Mouse (Mus musculus) embryo, embryonic 10 days (tissue): ENCODE results near the gene Cachd1.

Experiments
- DNase-seq: peaks from one replicate; pipeline ENCODE4 v3.0.0-alpha.2; 2015; ENCODE audit warnings: low spot score

The Cachd1 gene

DNA sequence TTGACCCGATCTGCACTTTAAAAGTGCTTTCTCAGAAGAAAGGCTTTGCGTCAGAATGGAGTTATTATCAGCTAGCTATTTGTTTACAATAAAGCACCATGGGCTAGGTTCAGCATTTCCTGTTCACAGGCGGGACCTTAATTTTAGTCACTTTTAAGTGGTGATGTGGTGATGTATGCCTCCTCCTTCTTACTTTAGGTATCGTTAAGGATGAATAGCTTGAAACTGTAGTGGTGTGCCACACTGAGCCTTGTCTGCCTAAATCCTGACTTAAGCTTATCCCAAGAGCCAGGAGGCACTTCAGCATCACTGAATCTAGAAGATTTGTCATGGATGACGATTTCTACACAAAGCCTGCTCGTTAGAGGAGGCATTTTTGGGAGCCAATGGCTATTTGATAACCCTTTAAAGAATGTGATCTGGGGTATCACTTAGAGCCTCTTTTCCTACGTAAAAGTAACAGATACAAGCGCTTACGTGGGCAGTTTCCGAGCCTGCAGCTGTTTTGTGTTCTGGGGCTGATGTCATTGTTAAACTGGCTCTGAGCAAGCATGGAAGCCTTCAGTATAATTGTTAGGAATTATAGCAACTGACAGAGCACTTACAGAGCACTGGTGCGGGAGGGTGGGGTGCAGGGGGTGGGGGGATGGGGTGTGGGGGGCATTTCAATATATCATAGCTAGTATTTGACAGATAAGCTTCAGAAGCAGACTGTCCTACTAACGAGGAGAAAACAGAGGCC is 89.7 kb downstream of the Cachd1 start:
- no peak for DNase-seq

DNA sequence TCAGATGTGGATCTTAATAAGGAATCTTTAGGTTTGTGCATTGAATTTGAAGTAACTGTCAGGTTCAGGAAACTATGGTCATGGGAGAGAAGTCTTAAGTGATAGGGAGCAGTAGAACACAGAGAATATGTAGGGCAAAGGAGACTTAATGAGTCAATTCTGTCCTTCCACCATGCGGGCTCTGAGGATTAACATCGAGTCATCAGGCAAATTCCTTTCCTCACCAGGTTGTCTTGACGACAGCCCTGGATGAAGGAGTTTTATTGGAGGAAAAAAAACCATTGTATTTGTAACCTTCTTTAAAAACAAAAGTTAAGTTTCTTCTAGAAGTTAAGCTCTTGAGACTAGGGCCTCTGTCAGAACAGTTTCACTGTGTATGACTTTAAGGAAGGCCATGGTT is 100.9 kb downstream of the Cachd1 start:
- DNase-seq, result no peak

DNA sequence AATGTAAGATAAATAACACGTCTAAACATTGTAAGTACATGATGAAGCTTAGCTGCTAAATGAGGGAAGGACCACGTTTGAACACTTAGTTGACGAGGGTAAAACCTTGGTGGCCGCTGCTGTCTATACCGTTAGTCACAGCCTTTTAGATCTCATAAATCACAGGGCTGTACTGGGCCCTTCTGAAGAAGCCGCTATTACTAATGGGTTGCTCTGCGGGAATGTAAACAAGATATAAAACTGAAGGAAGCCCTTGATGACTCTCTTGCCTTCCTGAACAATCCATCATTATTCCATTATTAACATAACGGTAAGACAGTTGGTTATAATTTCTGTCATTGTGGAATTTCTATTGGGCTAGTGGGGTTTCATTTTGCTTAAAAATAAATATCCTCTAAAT is 102.9 kb downstream of the Cachd1 start:
- peak; percentile 24 for DNase-seq

DNA sequence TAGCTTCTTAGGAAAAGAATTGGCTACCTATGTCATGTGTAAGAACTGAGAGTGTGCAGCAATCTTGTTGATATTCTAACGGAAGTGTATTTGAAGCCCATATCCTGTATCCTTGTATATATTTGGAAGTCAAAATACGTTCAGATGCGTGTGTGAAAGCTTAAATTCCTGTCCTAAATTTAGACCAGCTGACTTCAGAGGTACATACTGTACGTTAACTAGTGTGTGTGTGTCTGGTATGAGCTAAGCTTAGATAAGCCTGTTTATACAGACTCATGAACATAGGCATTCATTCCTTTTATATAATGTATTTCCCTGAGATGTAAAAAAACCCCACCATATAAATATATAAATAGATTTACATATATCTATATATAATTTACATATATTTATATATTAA is 103.6 kb downstream of the Cachd1 start:
- no peak for DNase-seq

DNA sequence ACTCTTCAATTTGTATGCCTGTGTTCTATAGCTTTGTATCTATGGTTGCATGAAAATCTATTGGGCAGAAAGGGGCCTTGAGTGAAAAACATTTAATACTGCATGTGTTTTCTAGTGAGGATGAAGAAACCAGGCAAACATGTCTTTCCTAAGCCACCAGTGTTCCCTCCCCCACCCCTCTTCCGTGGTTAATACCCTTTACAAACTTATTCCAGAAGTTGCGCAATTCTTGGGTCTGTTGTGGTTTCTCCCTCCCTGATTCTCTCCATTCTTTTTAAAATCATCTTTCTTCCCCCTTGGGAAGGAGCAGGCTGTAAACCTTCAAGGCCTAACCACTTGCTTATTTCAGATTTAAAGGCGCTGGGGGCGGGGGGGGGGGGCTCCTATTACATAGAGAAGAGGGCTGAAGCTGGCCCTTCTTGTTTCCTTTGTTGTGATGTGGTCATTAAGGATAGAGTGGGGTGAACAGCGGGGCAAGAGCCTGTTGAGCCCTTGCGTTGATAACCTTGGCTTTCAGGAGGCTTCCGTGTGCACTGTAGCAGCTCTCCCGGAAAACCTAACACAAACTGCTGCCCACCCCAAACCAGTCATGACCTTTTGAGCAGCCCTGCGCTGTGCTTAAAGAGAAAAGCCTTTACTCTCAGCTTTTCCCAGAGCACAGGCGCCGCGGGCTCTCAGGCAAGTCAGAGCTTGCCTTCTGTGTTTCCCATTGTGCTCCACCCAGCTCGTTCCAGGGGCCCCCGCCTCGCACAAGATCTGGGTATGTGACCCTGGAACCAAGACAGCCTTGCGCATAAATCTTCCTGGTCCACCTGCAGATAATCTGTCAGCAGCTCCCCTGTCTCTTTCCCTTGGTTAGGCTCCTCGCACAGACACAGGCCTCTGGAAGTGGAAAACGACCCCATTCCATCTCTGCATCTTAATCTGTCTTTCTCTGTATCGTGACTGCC is 109.6 kb downstream of the Cachd1 start:
- DNase-seq, result peak; percentile 82

DNA sequence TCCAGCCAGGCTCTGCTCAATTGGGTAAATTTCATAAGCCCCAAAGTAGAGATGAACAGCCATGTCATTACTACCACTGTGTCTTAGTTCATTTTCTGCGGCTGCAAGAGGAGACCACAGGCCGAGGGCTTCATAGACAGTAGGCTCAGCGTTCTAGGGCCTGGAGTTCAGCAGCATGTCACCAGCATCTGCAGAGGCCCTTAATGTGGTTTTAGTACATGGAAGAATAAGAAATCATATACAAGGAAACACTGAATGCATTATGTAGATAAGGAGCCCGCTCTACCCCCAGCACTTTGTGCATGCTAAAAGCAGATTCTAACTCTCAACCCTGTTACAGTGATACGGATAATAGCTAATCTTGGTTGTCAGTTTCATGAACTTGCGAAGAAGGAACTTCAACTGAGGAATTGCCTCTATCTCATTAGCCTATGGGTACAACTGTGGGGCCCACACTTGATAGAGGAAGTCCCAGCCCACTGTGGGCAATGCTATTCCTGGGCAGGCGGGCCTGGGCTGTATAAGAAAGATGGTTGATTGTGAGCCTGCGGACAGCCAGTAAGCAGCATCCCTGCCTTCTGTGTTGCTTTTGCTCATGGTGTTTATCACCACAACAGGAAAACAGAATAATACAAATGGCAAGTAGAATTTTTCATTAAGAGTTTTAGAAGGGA is 110.4 kb downstream of the Cachd1 start:
- DNase-seq, result no peak

DNA sequence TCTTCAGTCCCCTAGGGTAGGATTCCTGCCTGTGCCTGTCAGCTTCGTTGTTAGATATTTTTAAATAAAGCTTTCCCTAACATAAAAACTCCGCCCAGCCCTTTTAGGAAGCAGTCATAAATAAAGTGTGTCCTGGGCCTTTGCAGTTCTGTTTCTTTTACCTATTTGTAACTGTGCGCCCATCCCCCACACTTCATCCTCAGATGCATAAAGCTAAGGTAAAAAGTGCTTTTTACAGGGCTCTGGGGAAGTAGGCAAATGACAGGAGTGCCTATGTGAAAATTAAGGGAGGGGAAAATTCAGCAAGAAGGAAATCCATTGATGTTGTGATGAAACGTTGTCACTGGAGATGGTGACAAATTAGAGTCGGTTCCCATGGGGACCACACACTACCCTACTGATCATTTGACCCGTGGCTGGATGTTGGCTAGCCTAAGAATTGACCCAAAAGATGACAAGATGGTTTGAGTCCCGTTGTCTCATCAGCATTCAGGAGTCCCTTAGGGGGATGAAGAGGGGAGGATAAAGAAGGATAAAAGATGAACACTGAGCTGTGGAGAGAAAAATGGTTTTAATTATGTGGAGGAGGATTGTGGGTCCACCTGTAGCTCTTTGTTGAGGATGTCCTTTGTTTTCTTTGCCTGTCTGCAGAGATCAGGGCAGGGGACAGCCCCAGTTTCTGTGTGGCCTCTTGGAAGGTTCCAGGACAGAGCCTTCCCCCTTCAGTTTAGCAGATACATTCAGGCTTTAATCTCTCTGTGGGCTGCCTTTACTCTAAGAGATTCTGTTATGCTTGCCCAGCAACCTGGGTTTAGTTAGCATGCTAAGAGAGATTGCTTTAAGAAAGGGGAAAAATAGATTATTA is 113.9 kb downstream of the Cachd1 start:
- peak; percentile 78 for DNase-seq

DNA sequence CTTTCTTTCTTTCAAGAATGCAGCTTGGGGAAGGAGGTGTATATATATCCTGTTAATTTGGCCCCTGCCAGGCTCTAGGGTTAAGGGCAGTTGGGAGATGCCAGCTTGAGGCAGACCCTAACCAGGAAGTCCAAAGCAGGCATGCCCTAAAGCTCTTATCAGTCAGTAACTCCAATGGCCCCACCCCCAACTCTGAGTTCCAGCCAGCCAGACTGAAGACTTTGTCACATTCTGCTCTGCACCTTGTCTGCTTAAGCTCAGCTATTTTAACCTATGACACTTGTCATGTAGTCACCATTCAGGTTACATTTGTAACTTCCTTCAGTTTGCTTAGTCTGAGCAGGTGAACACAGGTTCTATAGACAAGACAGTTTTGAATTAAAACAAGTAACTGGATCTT is 117.3 kb downstream of the Cachd1 start:
- no peak for DNase-seq

DNA sequence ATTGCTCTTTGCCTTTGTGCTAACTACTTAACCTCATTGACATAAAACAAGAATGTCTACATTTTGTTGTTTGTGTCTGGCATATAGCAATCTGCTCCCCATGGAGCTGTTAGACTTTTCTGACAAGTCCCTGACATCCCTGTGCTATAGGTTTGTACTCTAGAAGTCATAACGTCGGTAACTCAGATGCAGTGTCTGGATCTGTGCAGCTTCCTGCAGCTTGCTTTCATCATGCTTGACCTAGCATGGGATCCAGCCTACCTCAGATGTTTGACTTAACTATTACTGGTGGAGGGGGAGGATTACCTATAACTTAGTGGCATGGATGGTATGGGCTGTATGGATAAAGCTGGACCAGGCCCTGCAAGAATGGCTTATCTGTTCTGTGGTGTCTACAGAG is 117.7 kb downstream of the Cachd1 start:
- no peak for DNase-seq

DNA sequence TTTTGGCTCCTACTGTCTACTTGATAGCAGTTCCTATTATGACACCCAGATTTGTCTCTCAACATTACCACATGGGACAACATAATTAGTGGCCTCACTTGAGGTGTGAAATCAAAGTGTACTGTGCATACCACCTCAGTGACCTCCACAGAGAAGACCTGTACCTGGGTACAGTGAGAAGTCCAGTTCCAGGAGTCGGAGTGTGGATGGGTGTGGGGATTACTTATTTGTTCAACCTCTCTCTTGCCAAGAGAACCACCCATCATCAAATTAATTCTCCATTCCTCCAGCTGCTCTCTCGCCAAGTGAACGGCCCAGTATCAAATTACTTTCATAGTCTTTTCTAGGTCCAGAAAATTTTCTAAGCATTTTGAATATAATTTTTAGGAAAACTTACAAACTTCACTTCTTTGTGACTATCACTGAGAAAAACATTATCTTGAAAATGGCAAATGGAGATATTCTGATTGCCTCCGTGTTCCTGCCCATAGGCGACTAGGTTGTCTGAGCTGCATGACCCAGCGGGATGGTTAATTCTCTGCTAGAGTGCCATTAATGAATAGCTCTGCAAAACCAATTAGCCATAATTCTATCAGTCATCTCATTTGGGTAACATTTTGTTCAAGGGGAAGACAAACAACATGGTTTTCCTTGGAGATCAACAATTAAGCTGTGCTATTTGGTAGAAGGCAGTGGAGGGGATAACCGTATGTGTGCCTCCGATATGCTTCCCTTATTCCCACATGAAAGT is 120.0 kb downstream of the Cachd1 start:
- DNase-seq, result no peak

DNA sequence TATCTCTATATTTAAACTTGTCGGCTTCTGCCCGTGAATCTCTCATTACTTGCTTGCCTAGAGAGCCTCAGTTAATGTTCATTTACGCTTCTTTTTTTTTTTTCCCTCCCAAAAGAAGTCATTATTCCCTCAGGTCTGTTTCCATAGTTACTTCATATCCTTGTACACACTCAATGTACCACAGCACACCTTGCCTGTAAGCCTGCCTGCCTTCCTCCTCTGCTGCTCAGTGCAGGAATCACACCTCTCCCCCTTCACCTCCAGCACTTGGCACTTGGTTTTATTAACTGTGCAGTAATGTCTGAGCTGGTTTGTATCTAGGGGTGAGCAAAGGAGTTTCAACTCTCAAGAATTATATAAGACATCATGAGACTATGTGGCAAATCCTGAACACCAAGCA is 121.5 kb downstream of the Cachd1 start:
- DNase-seq, result no peak

DNA sequence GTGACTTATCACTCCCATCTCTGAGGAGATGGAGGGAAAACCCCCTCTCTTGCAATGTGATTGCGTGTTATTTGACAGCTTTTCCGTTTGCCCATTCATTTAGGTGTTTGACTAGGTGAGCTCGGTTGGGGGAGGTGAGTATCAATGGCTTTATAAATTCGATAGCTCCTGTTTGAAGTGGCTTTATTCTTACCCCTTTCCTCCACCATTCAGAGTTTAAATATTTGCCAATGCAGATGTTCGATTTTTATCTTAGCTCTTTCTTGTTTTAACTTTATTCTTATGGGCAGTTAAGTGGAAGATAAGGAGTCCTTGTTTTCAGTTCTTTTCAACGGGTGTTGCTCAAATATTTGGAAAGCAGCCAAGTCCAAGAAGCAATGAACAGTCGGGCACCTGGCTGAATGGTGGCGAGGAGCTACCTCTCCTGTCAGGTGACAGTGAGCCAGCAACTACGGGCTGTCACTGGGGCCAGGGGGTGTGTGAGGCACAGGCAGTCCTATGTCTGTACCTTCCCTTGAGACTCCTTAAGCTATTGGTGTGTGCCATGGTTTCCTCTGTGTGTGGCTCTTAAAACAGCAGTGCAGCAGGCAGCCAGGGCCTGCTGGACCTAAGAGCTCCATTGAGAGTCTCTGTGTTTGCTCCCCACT is 133.3 kb downstream of the Cachd1 start:
- no peak for DNase-seq

DNA sequence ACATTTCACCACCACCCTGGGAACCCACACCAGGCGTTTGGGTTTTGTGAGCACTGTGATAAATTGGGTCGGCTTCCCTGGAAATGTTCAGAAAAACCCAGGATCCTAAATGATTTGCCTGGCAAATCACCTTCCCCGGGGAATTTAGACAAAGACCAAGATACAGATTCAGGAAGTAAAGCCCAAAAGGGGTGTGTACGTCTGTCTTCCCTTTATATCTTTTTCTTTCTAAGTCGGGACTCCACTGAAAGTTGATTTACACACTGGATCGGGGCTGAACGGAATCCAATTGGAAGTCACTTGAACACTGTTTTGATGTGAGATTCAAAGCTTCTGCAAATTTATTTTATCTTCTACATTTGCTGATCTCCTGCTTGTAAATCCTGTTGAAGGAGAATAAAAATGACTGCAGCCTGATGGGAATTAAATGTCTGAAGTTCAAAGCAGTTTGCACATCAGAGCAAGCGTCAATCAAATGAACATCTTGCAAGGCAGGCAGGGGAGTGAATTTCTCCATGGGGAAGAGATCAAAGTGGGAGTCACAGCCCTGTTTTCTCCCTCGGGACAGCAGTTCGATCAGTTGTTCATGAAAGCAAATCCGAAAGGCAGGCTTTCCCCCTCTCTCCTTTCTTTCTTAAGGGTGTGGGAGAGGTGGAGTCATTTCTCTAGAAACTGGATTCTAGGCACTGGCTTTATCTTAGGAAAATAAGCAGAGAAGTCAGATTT is 134.3 kb downstream of the Cachd1 start:
- DNase-seq, result peak; percentile 60

DNA sequence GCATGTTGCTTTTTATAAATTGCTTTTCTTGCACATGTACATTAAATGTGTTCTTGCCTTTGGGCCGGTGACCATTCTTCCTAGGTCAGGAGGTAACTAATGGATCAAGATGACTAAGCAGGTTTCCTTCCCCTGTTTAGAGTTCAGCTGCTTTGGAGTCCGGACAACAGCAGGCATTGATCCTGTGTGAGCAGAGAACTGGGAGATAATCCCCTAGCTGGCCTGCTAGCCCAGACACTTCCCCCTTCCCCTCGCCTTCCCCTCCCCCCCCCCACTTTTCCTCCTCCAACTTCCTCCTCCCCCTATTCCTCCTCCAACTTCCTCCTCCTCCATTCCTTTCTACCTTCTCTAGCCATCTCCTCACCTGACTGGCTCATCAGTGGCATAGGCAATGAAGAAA is 135.2 kb downstream of the Cachd1 start:
- DNase-seq, result no peak

DNA sequence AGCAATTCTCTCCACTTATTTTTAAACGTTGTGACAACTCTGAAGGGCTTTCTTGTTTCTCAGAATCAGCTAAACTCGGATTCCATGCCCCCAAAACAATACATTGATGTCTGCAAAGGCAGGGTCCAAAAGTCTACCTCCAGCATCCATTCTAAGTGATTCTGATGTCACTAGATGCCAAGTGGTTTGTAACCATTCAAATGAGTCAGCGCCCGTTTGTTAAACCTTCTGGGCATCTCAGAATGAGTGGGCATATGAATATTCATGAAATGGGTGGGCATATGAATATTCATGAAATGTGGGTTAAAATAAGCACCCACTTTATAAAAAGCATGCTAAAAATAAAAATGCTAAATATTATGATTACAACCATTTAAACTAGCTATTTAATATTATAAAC is 137.2 kb downstream of the Cachd1 start:
- DNase-seq, result no peak

DNA sequence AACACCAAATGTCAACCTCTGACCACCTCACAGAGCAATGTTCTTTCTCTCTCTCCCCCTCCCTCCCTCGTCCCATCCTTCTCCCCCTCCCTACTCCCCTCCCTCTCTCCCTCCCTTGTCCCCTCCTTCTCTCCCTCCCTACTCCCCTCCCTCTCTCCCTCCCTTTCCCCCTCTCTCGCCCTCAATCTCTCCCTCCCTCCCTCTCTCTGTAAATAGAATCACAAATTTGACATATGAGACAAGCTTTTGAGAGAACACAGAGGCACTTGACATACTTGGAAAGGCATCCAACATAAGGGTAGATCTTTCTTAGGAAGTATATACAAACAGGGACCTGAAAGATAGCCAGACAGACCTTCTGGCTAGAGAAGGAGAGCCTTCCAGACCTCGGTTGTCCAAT is 138.1 kb downstream of the Cachd1 start:
- no peak for DNase-seq

DNA sequence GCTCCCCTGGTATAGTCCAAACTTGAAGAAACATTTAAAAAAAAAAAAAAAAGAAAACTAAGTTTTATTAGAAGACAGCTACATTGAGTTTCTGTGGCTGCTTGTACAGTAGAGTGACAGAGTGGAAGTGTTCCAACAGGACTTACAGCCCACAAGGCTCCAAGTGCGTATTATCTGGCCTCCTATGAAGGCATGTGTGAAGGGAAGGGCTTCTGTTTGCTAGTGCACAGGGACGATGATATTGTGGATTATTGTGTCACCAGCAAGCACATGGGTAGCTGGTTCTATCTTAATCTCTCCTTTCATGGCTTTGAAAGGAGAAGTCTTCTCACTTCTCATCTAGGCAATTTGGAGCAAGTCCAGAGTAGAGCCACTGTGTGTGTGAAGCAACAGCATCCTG is 138.6 kb downstream of the Cachd1 start:
- DNase-seq, result no peak

DNA sequence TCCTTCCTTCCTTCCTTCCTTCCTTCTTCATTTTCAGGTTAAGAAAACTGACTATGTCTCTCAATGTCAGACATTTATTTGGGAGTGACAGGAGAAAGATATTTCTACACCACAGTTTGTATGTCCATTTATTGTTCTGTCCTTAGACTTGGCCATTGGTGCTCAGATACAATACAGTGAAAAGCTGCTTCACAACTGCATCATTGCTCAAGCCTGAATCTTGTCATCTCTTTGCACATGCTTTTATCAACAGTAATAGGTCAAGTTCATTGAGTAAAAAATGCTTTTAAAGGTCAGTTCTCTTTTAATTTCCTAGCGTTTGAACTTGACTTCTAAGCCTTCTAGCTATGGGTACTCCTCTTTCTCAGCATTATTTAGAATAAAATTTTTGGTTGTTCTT is 141.0 kb downstream of the Cachd1 start:
- DNase-seq, result no peak

DNA sequence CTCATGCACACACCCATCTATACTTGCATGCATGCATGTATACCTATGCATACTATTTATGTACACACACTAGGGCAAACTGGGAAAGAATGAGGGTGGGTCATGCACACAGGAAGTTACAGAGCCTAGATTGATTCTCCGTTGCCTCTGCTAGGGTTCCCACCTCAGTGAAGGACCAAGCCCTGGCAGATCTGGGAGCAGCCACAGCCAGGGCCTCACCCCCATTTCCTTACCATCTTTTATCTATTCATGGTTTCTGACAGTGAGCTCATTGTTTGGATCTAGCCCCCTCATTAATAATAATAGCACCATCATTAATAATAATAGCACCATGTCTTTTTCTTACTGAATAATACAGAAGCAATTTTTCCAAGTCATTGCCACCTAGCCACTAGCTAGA is 143.9 kb downstream of the Cachd1 start:
- no peak for DNase-seq
